Mouse (Mus musculus) granulocyte monocyte progenitor cell, adult 5-6 weeks (primary cell): ENCODE measurements around the gene D5Ertd579e. TPM values are rescaled to one million over a fixed set of nuclear protein-coding genes. Genes with fewer than 3 reads are reported as not detected.

Source experiments
- ATAC-seq: replicated peaks from 2 replicates; pipeline ENCODE4 v1.8.0; 2016; ENCODE audit warnings: mild to moderate bottlenecking, moderate TSS enrichment, inconsistent platforms; ENCODE audit not compliant: poor library complexity, severe bottlenecking
- total RNA-seq, 2 experiments: library from RNA; stranded (forward) in 1 of 2; stranded (reverse) in 1 of 2; fragments of 200-712, 200-1000 nt in 1 of 2; fragments of >200 nt in 1 of 2; fragmentation: Nextera tagmentation in 1 of 2; gene quantifications; 2 replicates each; pipeline ENCODE4 v1.2.3; 2014 to 2017

The D5Ertd579e gene
- total RNA-seq (2014; fragmentation: Nextera tagmentation), result 20.5 and 20.9 TPM in 2 replicates
- 14.2 and 23.8 TPM in 2 replicates for total RNA-seq (2017)

- peak; percentile 84 for ATAC-seq
Measured at GRCm38 (mm10) chr5:36695461-36696231, at the start of gene D5Ertd579e. D5Ertd579e (minus strand) TSS chr5:36696024.

- ATAC-seq, result peak; percentile 66
Measured at GRCm38 (mm10) chr5:36742126-36742848, 46.5 kb upstream of the D5Ertd579e start.

GRCm38 (mm10) chr5:36739829-36740228, 44.0 kb upstream of the D5Ertd579e start:
- ATAC-seq, result peak; percentile 46; the same call in 1 of the 2 replicates

- no peak for ATAC-seq
Measured at GRCm38 (mm10) chr5:36738799-36739615, 43.2 kb upstream of the D5Ertd579e start.

GRCm38 (mm10) chr5:36737765-36738164, 41.9 kb upstream of the D5Ertd579e start:
- no peak for ATAC-seq

GRCm38 (mm10) chr5:36736009-36736408, 40.2 kb upstream of the D5Ertd579e start:
- no peak for ATAC-seq

- no peak for ATAC-seq
Measured at GRCm38 (mm10) chr5:36735106-36735505, 39.3 kb upstream of the D5Ertd579e start.

- no peak for ATAC-seq
Measured at GRCm38 (mm10) chr5:36733405-36733804, 37.6 kb upstream of the D5Ertd579e start.

- no peak for ATAC-seq
Measured at GRCm38 (mm10) chr5:36731901-36732652, 36.3 kb upstream of the D5Ertd579e start.

GRCm38 (mm10) chr5:36730689-36731088, 34.9 kb upstream of the D5Ertd579e start:
- peak; percentile 79 for ATAC-seq

- no peak for ATAC-seq
Measured at GRCm38 (mm10) chr5:36729923-36730322, 34.1 kb upstream of the D5Ertd579e start.

GRCm38 (mm10) chr5:36729086-36729473, 33.3 kb upstream of the D5Ertd579e start:
- ATAC-seq, result no peak

- no peak for ATAC-seq
Measured at GRCm38 (mm10) chr5:36728403-36729085, 32.7 kb upstream of the D5Ertd579e start.

GRCm38 (mm10) chr5:36727776-36728175, 32.0 kb upstream of the D5Ertd579e start:
- ATAC-seq, result no peak

- no peak for ATAC-seq
Measured at GRCm38 (mm10) chr5:36727136-36727535, 31.3 kb upstream of the D5Ertd579e start.

GRCm38 (mm10) chr5:36726387-36726801, 30.6 kb upstream of the D5Ertd579e start:
- ATAC-seq, result peak; percentile 60

- ATAC-seq, result no peak
Measured at GRCm38 (mm10) chr5:36725861-36726260, 30.0 kb upstream of the D5Ertd579e start.

GRCm38 (mm10) chr5:36724274-36724673, 28.4 kb upstream of the D5Ertd579e start:
- ATAC-seq, result no peak

- no peak for ATAC-seq
Measured at GRCm38 (mm10) chr5:36723356-36723755, 27.5 kb upstream of the D5Ertd579e start.
